Mouse (Mus musculus) kidney, embryonic 14.5 days (tissue): ENCODE measurements around the gene Zbtb43. TPM values are rescaled to one million over a fixed set of nuclear protein-coding genes. Genes with fewer than 3 reads are reported as not detected.

Experiments
- ATAC-seq: fragments of 200-750 bp; cut with Nextera tagmentation; 2 replicates; pipeline ENCODE4 v1.8.0; 2017; ENCODE audit warnings: moderate number of reproducible peaks, mild to moderate bottlenecking, moderate TSS enrichment, moderate library complexity; ENCODE audit not compliant: low FRiP score, low TSS enrichment
- H3K27ac ChIP-seq: fragments of 300-500 bp; sonication (generic); 2 replicates; pipeline ENCODE4 v1.5.1; 2014; ENCODE audit warnings: low read depth, mild to moderate bottlenecking, low read length, moderate library complexity, mixed read lengths
- H3K27me3 ChIP-seq: fragments of 300-500 bp; sonication (generic); 2 replicates; pipeline ENCODE4 v1.6.1; 2014; ENCODE audit warnings: mild to moderate bottlenecking, low read length; ENCODE audit not compliant: control insufficient read depth, insufficient read depth
- H3K36me3 ChIP-seq: fragments of 300-500 bp; sonication (generic); 2 replicates; pipeline ENCODE4 v1.6.1; 2014; ENCODE audit warnings: low read length, mixed read lengths; ENCODE audit not compliant: control insufficient read depth, insufficient read depth
- H3K4me1 ChIP-seq: fragments of 300-500 bp; sonication (generic); 2 replicates; pipeline ENCODE4 v1.6.1; 2014; ENCODE audit warnings: low read length, mixed read lengths; ENCODE audit not compliant: control insufficient read depth, insufficient read depth
- H3K4me2 ChIP-seq: fragments of 300-500 bp; sonication (generic); replicated peaks from 2 replicates; pipeline ENCODE4 v1.6.1; 2014; ENCODE audit warnings: low read depth, mild to moderate bottlenecking, low read length
- H3K4me3 ChIP-seq: fragments of 300-500 bp; sonication (generic); 2 replicates; pipeline ENCODE4 v1.5.1; 2014; ENCODE audit warnings: mild to moderate bottlenecking, low read length
- H3K9ac ChIP-seq: fragments of 300-500 bp; sonication (generic); 2 replicates; pipeline ENCODE4 v1.6.1; 2014; ENCODE audit warnings: low read depth, mild to moderate bottlenecking, low read length, moderate library complexity
- H3K9me3 ChIP-seq: fragments of 300-500 bp; sonication (generic); 2 replicates; pipeline ENCODE4 v1.6.1; 2016; ENCODE audit warnings: low read length; ENCODE audit not compliant: control insufficient read depth
- WGBS: fragments of 180-500 bp; shearing (Covaris S2); extraction: QIAGEN DNeasy Blood & Tissue Kit; methylation state at CpG from one replicate; pipeline ENCODE4 v1.1.7; 2014; 5-methylcytosine and 5-hydroxymethylcytosine counted together
- polyA plus RNA-seq: library from polyadenylated mRNA; unstranded; fragments of >200 nt; fragmentation: Nextera tagmentation; extraction: Ambion mirVana; gene quantifications from 2 replicates; pipeline ENCODE4 v1.2.1, GENCODE M21; 2014

Gene Zbtb43
- polyA plus RNA-seq, 1 experiment from 2014 or later, result 25.5 TPM

DNA sequence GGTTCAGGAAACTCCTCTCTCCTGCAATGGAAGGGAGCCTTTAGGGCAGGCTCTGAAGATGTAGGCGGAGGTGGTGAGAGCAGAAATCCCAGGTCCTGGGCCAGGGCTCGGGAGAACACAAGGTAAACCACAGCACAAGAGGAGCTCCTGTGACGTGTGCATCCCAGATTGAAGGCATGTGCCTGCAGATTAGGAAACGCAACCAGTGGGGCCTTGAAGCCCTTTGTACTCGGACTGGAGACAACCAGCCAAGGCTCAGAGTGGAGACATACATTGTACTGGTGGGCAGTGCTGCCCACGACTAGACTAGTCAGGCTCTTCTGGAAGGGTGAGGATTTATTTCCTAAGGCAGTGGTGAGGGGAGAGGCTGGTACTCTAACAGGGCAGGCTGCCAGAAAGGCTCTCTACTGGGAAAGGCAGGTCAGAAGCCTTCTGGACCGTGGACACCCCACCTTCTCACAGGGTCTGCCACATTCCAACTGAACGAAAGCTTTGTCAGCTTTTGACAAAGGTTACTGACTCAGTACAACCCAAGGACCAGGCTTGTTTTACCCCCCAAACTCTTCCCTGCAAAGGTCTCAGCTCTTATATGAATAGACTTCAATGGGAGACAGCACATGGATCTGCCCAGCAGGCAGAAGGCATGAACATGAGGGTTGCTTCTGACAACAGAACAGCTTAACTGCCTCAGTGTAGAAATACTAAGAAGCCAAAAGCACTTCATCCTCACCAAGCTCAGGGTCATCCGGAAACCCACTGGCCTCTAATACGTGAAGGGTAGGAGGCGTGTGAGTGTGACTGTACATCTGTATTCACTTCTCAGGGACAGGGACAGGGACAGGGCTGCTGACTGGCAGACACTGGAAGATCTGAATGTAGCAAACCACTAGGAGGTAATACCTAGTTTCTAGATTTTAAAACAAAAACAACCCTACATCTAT lies 17.1 kb downstream of the Zbtb43 start:
- 0 out of 2 replicates have a peak, but pooled peaks cover 5% of the 10 kb centered on the region for H3K4me1 ChIP-seq
- ATAC-seq, result no peak
- H3K27me3 ChIP-seq, result no peaks in the 10 kb centered on the region
- H3K9ac ChIP-seq, result no peak overlapping the region
- peaks cover 64% of the 10 kb centered on the region for H3K36me3 ChIP-seq
- H3K9me3 ChIP-seq, result no peaks in the 10 kb centered on the region
- no peak overlapping the region for H3K4me2 ChIP-seq
- H3K4me3 ChIP-seq, result no peak overlapping the region
- no peak overlapping the region for H3K27ac ChIP-seq
- 89% methylated on average over 11 of the region's 11 CpGs for WGBS

DNA sequence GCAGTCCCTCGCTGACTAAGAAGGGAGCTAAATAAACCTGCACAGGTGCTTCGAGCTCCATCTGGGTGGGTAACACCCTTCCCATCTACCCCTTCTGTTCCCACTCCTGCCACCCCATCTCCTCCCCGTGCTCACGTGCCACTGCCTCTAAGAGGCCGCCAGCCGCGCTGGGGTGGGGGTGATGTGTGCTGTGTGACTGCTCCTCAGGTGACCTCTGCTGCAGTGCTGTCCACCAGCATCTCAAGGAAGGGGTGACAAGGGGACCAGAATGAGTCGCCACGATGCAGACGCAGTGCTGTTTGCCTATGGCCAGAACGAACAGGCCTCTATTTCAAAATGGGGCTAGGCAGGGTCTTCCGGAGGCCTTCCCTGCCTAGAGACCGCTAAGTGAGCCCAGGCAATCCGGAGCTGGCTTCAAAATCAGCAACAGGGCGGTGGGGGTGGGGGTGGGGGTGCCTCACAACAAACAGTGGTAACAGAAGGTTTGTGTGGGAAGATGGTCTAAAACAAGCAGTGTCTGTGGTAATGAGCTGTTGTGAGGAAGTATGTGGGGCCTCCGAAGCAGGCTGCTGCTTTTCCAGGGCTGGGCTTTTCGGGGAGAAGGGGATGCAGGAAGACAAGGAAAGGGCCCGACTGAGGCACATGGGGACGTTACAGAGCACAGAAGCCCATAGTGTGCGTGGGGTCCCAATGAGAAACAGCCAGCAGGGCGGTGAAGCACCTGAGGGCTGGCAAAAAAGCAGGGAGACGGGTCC lies 19.1 kb downstream of the Zbtb43 start:
- Histone ChIP-seq H3K9ac (no peak overlapping the region), H3K9me3 (no peaks in the 10 kb centered on the region), H3K4me2 (no peak overlapping the region), H3K4me3 (no peak overlapping the region), H3K27ac (no peak overlapping the region), H3K4me1 (0 out of 2 replicates have a peak, but pooled peaks cover 5% of the 10 kb centered on the region), H3K36me3 (peaks cover 57% of the 10 kb centered on the region), H3K27me3 (no peaks in the 10 kb centered on the region)
- 86% methylated on average over 22 of the region's 22 CpGs for WGBS
- ATAC-seq, result no peak

DNA sequence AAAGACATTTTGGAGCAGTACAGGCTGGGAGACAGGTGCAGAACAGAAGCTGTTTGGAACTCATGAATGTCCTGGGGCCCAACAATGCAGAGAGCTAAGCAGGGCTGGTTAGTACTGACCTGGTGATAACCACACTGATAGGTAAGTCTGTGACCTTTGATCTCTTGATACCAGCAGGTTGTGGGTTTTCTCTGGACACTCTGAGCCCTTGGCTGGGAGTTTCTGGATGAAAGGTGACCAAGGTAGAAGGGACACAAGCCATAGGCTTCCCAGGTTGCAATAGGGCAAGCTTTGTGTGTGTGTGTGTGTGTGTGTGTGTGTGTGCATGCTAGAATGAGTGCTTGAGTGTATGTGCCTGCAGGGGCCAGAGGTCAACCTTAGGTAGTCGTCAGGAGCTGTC lies 21.6 kb downstream of the Zbtb43 start:
- no peak for ATAC-seq
- H3K9ac ChIP-seq, result no peak overlapping the region
- 50% methylated on average over 1 of the region's 1 CpGs for WGBS

DNA sequence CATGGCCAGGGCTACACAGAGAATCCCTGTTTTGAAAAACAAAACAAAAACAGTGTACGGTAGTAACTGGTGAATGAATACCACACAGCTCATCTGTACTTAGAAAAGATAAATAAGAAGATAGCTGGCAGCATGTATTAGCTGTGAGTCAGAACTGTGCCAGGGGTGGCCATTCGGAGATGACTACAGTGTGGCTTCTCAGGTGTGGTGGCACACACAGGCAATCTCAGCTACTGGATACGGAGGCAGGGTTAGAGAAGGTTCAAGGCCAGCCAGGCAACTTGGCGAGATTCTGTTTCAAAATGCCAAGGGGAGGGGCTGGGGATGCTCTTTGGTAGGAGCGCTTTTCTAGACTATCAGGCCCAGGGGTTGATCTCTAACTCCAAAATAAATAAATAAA lies 22.6 kb downstream of the Zbtb43 start:
- H3K36me3 ChIP-seq, result peaks cover 22% of the 10 kb centered on the region
- no peak overlapping the region for H3K4me2 ChIP-seq
- no peak for ATAC-seq
- no peaks in the 10 kb centered on the region for H3K4me1 ChIP-seq
- H3K27me3 ChIP-seq, result no peaks in the 10 kb centered on the region
- H3K9ac ChIP-seq, result no peak overlapping the region
- H3K4me3 ChIP-seq, result no peak overlapping the region
- no peaks in the 10 kb centered on the region for H3K9me3 ChIP-seq
- H3K27ac ChIP-seq, result no peak overlapping the region
- 90% methylated on average over 5 of the region's 5 CpGs for WGBS

More for the DNA sequence above, 21.6 kb downstream of the Zbtb43 start:
- Histone ChIP-seq H3K4me3 (no peak overlapping the region), H3K9me3 (no peaks in the 10 kb centered on the region), H3K27me3 (no peaks in the 10 kb centered on the region), H3K4me1 (no peaks in the 10 kb centered on the region), H3K27ac (no peak overlapping the region), H3K36me3 (peaks cover 32% of the 10 kb centered on the region), H3K4me2 (no peak overlapping the region)

DNA sequence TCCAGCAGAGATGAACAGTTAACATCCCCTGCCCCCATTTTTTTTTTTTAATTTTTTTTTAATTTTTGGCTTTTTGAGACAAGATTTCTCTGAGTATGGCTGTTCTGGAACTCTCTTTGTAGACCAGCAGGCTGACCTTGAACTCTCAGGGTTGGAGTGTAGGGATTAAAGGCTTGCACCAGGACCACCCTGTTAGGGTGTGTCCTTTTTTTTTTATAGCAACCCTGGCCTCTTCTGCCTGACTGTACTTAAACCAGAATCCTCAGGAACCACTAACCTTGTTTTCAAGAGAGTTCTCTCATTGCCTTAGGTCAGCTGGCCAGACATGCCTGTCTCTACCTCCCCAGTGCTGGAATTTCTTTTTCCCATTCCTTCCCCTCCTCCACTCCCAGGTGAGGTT lies 23.5 kb downstream of the Zbtb43 start:
- H3K27ac ChIP-seq, result no peak overlapping the region
- H3K4me2 ChIP-seq, result no peak overlapping the region
- H3K9me3 ChIP-seq, result no peaks in the 10 kb centered on the region
- H3K9ac ChIP-seq, result no peak overlapping the region
- no peaks in the 10 kb centered on the region for H3K27me3 ChIP-seq
- no peak overlapping the region for H3K4me3 ChIP-seq
- H3K36me3 ChIP-seq, result peaks cover 15% of the 10 kb centered on the region
- ATAC-seq, result no peak
- no peaks in the 10 kb centered on the region for H3K4me1 ChIP-seq

DNA sequence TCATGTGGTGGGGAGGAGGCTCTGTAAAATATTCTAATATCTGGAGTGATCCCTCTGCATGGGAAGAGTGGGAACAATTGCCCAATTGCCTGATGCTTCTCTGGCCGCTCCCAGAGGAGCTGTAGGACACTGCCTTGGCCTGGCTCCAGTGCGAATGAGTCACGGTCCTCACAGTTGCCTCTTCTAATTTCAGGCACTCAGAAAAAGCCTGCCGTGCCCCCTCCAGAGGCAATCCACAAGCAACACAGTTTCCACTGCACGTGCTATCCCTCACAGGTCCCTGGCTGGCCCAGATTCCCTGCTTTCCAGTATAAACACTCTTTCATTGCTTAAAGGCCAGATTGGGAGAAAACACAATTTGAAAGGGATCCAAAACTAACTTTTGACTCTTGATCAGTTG lies 24.0 kb downstream of the Zbtb43 start:
- no peaks in the 10 kb centered on the region for H3K27me3 ChIP-seq
- peaks cover 10% of the 10 kb centered on the region; the same call in 1 of the 2 replicates for H3K36me3 ChIP-seq
- no peak overlapping the region for H3K4me2 ChIP-seq
- no peaks in the 10 kb centered on the region for H3K9me3 ChIP-seq
- no peak for ATAC-seq
- no peak overlapping the region for H3K9ac ChIP-seq
- no peak overlapping the region for H3K4me3 ChIP-seq
- WGBS, result 65% methylated on average over 5 of the region's 5 CpGs
- no peak overlapping the region for H3K27ac ChIP-seq
- H3K4me1 ChIP-seq, result no peaks in the 10 kb centered on the region

DNA sequence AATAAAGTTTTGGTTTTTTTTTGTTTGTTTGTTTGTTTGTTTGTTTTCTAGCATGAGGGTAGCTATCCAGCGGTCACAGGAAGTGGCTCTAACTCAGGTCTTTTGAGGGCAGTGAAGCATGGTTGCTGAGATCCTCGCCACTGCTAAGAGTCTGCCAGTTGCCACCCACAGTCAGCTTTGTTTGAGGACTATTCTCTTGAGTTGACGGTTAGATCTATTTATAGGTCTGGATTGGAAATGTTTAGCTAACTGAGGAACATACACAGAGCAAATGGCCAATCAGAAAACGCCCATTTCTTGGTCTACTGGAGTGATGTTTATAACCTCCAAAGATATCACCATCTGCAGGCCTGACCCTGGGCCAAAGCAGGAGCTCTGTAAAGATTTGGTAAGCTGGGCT lies 25.7 kb downstream of the Zbtb43 start:
- Histone ChIP-seq H3K9me3 (no peaks in the 10 kb centered on the region), H3K9ac (no peak overlapping the region), H3K27ac (no peak overlapping the region), H3K4me2 (no peak overlapping the region), H3K4me1 (no peaks in the 10 kb centered on the region), H3K36me3 (no peaks in the 10 kb centered on the region), H3K27me3 (no peaks in the 10 kb centered on the region), H3K4me3 (no peak overlapping the region)
- no peak for ATAC-seq
- WGBS, result 72% methylated on average over 4 of the region's 4 CpGs

DNA sequence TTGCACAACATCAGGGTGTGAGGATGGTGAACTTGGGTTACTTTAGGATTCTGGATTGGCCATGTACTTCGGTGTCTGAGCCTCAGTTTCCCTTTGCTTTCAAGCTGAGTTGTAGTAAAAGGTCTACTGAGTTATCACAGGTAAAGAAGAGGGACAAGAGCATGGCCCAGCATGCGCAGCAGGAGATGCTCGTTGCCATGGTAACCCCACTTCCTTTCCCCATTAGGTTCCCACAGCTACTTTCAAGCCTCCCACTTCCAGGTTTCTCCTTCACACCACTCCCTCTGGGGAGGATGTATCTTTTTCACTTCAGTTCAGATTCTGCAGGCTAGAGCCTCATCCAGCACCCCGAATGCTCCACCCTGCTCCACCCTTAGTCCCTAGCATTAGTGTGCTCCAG lies 27.5 kb downstream of the Zbtb43 start:
- 26% methylated on average over 4 of the region's 4 CpGs for WGBS
- Histone ChIP-seq H3K4me1 (no peaks in the 10 kb centered on the region), H3K27me3 (no peaks in the 10 kb centered on the region), H3K9me3 (no peaks in the 10 kb centered on the region), H3K4me2 (no peak overlapping the region), H3K27ac (no peak overlapping the region), H3K9ac (no peak overlapping the region), H3K4me3 (no peak overlapping the region), H3K36me3 (no peaks in the 10 kb centered on the region)
- ATAC-seq, result no peak
